Mouse (Mus musculus): ENCODE measurements around the gene Lpxn.

The Lpxn gene

DNA sequence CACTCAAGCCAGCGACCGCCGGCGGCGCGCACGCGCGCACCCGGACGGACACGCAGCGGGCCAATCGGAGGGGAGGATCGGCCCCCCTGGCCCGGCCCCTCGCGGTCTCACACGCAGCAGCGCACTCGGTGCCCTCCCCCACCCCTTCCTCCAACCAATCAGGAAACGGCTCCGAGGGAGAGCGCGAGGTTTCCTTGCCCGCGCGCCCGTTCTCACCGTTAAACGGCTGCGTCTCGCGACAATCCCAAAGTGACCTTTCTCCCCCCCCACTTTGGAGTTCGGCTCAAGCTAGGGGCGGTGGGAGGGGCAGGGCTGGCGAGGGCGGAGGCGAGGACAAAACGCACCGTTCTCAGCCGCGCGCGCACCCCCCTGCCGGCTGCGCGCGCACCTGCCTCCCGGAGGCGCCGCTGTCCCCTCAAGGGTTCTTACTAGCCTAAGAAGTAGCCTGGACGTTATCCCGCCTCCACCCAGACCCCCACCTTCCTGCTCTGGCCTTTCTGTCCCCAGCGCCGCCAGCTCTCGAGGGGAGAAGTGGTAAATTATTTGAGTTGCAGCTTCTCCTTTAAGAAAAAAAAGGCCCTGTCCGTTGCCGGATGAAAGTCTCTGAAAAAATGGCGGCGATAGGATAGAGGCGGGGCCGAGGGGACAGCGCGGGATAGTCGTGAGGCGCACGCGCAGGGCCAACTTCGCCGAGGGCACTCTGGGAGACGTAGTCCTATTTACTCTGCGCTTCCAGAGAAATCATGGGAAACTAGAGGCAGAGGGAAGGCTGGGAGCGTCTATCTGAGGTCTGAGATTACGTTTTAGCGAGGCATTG, at the start of gene Lpxn, which contains the start of gene Zfp91:
Lpxn (plus strand) TSS at position 683 of the 817 bp plus-strand sequence.
Zfp91 (minus strand) TSS at position 616 of the 817 bp plus-strand sequence.
- peak; percentile 99 for DNase-seq (ENCODE audit: low read depth, low spot score)

DNA sequence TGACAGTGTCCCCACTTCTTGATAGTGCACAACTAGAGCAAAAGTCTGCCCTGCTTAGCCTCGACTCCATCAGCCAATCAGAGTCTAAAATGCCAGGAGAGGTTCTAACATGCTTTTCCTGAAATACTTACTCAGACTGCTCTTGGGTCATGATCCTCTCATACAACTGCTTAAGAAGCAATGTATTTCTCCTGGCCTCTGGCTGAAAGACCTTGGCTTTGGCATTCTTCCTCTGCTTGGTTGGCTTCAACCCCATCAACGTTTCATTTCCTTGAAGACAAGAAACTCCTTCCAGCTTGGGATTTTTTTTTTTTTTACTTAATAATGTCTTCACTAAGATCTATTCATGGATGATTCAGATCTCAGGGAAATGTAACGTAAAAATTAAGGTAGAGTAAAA, 39.7 kb upstream of the Lpxn start:
- no peak for DNase-seq (ENCODE audit: low read depth, low spot score)

DNA sequence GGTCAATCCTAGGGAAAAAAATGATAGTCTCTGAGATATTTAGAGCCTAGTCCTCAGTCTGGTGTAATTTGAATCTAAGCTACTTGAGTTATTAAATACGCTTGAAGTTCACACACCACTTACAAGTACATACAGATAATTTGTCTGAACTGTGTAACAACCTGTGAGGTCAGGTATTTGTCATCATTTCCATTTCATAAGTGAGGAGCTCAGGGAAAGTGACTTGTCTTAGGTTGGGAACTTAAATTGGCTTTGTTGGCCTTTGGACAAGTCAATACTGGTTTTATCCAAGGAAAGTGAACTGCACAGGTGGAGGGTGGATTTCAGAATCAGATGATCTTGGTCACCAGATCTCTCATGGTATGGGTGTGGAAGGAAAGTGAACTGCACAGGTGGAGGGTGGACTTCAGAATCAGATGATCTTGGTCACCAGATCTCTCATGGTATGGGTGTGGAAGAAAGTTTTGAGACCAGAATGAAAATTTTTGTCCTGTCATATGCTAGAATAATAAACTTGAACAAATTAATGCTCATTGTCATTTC, 37.0 kb upstream of the Lpxn start:
- no peak for DNase-seq (ENCODE audit: low read depth, low spot score)

GRCm38 (mm10) chr19:12759656-12760055, 36.3 kb upstream of the Lpxn start:
- DNase-seq (ENCODE audit: low read depth, low spot score) = no peak

- no peak for DNase-seq (ENCODE audit: low read depth, low spot score)
Measured at GRCm38 (mm10) chr19:12762212-12763130, 33.5 kb upstream of the Lpxn start.

DNA sequence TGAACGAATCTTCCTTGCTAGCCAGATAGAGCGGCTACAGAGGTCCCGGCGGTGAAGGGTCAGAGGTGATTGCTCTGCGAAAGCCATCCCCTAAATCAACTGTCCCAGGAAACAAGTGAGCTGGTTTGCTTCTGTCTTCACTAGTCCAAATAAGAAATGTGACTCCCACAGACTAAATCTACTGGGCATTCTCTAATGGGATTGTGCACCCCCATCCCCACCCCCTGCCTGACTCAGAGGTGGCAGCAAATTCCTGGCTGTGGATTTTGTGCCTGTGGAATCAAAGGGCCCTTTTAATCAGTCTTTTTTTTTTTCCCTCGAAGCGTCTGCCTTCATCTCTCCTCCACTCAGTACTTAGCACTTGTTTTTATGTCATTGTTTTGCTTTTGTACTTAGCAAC, 30.7 kb upstream of the Lpxn start, which contains the start of gene Cntf:
Cntf (minus strand) TSS at position 325 of the 400 bp plus-strand sequence.
- no peak for DNase-seq (ENCODE audit: low read depth, low spot score)

- DNase-seq (ENCODE audit: low read depth, low spot score) = no peak
Measured at GRCm38 (mm10) chr19:12770888-12771287, 25.1 kb upstream of the Lpxn start.

- DNase-seq (ENCODE audit: low read depth, low spot score) = no peak
Measured at GRCm38 (mm10) chr19:12780437-12780836, 15.6 kb upstream of the Lpxn start.

- no peak for DNase-seq (ENCODE audit: low read depth, low spot score)
Measured at GRCm38 (mm10) chr19:12786803-12787395, 9.1 kb upstream of the Lpxn start.

- DNase-seq (ENCODE audit: low read depth, low spot score) = no peak
Measured at GRCm38 (mm10) chr19:12787721-12788120, 8.3 kb upstream of the Lpxn start.

GRCm38 (mm10) chr19:12792374-12792773, 3.6 kb upstream of the Lpxn start:
- no peak for DNase-seq (ENCODE audit: low read depth, low spot score)

DNA sequence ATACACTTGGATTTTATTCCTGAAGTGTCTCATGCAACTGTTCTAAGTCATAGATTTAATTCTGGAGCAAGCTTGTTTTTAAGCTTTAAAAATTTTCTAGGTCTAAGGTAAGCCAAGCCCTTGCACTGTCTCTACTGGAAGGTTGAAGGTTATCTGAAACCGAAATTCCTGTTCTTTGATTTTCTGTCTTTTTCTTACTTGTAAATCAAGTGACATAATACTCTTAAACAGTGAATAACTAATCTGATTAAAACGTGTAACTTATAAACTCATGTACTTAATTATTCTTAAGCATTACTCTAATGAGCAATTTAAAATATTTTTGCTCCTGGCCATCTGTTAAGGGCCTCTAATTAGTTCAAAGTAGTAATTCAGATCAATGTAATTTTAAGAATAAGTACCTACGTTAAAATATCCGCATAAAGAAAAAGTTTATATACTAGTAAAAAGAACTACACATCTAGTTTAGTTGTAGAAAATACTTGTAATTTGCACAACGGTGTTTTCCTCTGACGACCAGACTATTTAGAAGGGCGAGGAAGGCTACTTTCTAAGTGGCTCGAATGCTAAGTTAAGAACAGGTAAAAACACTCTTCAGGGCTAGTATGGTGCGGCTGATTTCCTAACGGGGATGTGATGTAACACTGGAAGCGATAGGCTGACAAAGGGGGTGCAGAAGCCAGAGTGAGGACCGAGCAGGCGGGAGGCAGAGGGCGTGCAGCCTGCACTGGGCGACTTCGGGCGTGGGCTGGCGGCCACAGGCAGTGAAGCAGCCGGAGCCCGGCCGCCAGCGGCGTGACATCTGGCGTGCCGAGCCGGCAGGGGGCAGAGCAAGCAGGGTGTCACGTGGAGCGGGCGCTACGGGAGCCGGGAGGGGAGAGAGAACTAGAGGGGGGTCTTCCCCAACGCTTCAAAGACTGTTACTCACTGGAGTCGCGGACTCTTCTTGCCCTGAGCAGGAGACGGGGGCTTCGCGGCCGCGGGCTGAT, 1.6 kb upstream of the Lpxn start:
- DNase-seq (ENCODE audit: low read depth, low spot score) = peak; percentile 96

- DNase-seq (ENCODE audit: low read depth, low spot score) = no peak
Measured at GRCm38 (mm10) chr19:12795110-12795509, 883 bp upstream of the Lpxn start.

- DNase-seq (ENCODE audit: low read depth, low spot score) = no peak
Measured at GRCm38 (mm10) chr19:12796328-12796931, 437 bp downstream of the Lpxn start.

GRCm38 (mm10) chr19:12797071-12797470, 1.1 kb downstream of the Lpxn start:
- no peak for DNase-seq (ENCODE audit: low read depth, low spot score)

- no peak for DNase-seq (ENCODE audit: low read depth, low spot score)
Measured at GRCm38 (mm10) chr19:12798404-12798803, 2.4 kb downstream of the Lpxn start.

- DNase-seq (ENCODE audit: low read depth, low spot score) = no peak
Measured at GRCm38 (mm10) chr19:12799081-12799480, 3.1 kb downstream of the Lpxn start.

GRCm38 (mm10) chr19:12800621-12801020, 4.6 kb downstream of the Lpxn start:
- no peak for DNase-seq (ENCODE audit: low read depth, low spot score)

DNA sequence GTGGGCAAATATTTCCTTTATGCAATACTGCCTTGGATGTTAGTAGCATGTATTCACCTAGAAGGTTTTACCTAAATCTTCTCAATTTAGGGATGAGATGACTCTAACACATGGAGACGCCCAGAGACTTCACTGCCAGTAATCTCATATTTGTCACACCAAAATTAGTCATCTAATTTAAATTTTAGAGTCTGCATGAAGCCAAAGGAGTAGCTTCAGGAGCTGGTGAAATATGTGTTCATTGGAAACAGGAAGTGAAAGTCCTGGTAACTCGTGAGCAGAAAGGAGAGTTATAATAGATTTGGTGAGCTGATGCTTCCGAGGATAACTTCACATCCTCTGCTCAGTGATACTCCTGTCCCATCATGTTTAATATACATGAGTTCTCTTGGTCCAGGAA, 5.1 kb downstream of the Lpxn start:
- no peak for DNase-seq (ENCODE audit: low read depth, low spot score)

DNA sequence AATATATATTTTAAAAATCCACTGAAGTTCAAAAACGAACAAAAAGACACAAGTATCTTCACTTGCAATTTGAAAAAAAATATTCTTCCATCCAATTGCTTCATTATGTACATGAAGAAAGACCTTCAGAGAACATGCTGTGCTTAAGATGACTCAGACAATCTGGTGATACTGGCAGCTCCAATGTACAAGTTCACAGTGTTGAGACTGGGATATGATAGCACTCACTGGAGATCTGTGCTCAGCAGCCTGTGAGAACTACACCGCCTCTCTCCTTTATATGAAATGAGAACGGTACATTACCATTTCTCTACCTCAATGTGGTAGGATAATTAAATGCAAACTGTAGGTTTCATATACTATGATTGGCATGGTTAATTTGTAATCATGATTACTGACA, 6.8 kb downstream of the Lpxn start:
- no peak for DNase-seq (ENCODE audit: low read depth, low spot score)

All from ZHBTc4 (cell line).